Mouse (Mus musculus): Measurements from ENCODE around the gene Gm12166. TPM values are rescaled to one million over a fixed set of nuclear protein-coding genes. Genes with fewer than 3 reads are reported as not detected.

Gm12166 gene
- total RNA-seq, 2 experiments from 2014 or later: 2.7 to 4.0 TPM

Small RNA genes lying within 50 kb of the gene (microRNA-seq; reads per million reads assigned to microRNA genes)
- 0.69 to 1.4 reads per million in 2 experiments for gene Mir8100

Other genes with a start within 250 kb of the Gm12166 start
- 10 to 100 TPM; 52.0 to 53.0 TPM for gene Clint1, start 200.3 kb downstream of the Gm12166 start, total RNA-seq (2021)
- 10 to 100 TPM in 1 of 2 experiments, 1 to 10 TPM in 1; 9.4 to 10.6 TPM for gene Lsm11, start 107.4 kb downstream of the Gm12166 start, total RNA-seq (2021)
- 1 to 10 TPM; 9.0 to 10.0 TPM for gene Thg1l, start 96.8 kb downstream of the Gm12166 start, total RNA-seq (2021)
- under 1 TPM; 0.27 to 0.55 TPM for gene Sox30, start 72.0 kb downstream of the Gm12166 start, total RNA-seq (2021)
- 100 to 1,000 TPM; 161 to 163 TPM for gene Adam19, start 3.7 kb upstream of the Gm12166 start, total RNA-seq (2021)
- gene Nipal4, start 114.2 kb upstream of the Gm12166 start, total RNA-seq (2021): 1 to 10 TPM; 2.5 to 2.7 TPM
- not detected for gene Fndc9, start 183.2 kb upstream of the Gm12166 start, total RNA-seq (2021)

Data from heart, postnatal 4 days (tissue).